Mouse (Mus musculus) embryo, embryonic 9.5 days (tissue): ENCODE data around the gene Esrp2.
A peak's percentile ranks its signal among the peaks of the same experiment; 100 is the strongest.

ENCODE experiments used
- DNase-seq: peaks from one replicate; pipeline ENCODE4 v3.0.0-alpha.2; 2017; ENCODE audit errors: extremely low spot score

Gene Esrp2

DNA sequence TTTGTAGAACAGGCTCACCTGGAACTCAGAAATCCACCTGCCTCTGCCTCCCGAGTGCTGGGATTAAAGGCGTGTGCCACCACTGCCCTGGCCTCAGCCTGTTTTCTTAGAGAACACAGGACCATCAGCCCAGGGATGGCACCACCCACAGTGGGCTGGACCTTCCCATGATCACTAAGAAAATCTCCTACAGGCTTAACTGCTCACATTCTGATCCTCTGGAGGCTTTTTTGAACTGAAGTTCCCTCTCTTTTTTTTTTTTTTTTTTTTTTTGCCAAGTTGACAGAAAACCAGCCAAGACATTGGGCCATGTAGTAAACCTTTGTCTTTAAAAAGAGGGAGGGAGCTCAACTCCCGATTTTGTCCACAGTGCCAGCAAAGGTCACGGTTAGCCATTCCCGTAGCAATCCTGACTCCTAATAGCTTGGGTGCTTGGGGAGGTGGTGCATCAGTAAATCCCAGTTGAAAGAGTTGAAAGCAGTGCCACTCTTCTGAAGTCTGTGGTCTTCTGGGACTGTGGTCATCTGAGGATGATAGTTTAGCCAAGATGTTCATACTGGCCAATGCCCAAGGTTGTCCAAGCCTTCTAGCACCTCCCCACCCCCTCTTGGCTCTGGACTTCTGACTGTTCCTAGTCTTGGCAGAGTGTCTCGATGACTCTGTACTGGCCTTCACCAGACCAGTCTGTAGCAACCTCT lies 11.2 kb upstream of the Esrp2 start:
- no peak for DNase-seq

- DNase-seq = no peak
These were observed 9.2 kb upstream of the Esrp2 start for GRCm38 (mm10) chr8:106146014-106146413.

GRCm38 (mm10) chr8:106145331-106145730 lies 8.6 kb upstream of the Esrp2 start:
- DNase-seq = no peak

DNA sequence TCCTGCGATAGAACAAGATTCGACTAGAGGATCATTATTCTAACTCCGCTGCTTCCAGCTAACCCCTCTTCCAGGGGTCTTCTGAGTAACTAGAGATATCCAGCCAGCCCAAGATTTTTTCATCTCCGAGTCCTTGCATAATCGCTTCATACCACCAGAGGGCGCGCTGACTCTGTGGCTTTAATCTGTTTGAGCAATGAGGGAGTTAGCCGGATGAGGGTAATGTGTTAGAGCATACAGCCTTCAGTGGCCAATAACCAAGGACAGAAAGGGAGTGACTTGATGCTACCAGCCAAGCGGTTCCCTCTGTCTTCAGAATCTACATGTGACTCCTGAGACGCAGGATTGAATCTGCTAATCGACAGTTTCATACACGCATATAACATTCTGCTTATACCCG lies 4.0 kb upstream of the Esrp2 start:
- DNase-seq = peak; percentile 85

- no peak for DNase-seq
These were observed 3.4 kb upstream of the Esrp2 start for GRCm38 (mm10) chr8:106140191-106140590.

- no peak for DNase-seq
These were observed 1.8 kb upstream of the Esrp2 start for GRCm38 (mm10) chr8:106138616-106139015.

GRCm38 (mm10) chr8:106137906-106138477 lies 1.2 kb upstream of the Esrp2 start:
- peak; percentile 80 for DNase-seq

DNA sequence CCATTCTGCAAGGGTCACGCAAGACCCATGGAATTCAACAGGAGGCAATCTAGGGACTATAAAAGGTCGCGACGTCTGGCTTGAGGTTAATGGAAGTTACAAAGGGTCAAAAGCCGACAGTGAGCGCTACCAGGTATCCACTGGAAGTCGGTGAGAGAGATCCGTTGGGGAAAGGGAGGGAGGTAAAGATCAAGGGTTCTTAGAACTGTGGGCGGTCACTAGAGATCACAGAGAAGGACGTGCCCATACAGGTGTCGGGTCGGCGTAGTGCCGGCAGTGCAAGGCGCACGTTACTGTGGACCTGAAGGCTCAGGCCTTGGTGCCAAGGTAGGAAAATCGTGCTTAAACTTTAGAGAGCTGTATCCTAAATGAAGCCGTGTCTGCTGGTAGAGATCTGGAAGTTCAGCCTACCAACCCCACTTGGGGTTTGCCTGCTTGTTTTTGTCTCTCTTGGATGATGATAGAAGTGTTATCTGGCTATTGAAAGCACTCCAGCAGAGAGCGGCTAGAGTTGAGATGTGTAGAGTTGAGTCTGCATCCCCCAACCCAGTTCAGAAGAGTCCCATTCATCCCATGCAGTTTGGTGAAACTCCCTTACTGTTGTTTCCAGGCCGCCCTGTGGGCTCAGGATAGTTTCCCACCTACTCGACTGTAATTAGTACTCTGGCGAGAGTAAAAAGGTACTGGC lies 588 bp upstream of the Esrp2 start:
- no peak for DNase-seq

DNA sequence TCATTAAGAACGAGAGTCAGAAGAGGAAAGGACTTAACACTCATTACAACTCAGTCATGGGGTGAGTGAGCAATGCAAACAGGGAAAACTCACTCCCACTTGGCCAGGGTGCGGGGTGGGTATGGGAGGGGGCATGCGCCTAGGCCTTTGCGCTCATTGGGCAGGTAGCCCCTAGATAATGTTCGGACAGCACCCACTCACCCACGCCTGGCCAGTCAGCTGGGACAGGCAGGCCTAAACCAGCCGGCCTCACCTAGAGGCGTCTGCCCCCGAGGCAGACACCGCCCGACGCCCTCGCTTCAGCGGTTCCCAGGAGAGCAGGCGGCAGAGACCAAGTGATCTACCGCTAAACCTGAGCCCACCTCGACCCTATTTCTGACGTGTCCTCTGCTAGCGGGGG lies 1.1 kb downstream of the Esrp2 start:
- DNase-seq = no peak

DNA sequence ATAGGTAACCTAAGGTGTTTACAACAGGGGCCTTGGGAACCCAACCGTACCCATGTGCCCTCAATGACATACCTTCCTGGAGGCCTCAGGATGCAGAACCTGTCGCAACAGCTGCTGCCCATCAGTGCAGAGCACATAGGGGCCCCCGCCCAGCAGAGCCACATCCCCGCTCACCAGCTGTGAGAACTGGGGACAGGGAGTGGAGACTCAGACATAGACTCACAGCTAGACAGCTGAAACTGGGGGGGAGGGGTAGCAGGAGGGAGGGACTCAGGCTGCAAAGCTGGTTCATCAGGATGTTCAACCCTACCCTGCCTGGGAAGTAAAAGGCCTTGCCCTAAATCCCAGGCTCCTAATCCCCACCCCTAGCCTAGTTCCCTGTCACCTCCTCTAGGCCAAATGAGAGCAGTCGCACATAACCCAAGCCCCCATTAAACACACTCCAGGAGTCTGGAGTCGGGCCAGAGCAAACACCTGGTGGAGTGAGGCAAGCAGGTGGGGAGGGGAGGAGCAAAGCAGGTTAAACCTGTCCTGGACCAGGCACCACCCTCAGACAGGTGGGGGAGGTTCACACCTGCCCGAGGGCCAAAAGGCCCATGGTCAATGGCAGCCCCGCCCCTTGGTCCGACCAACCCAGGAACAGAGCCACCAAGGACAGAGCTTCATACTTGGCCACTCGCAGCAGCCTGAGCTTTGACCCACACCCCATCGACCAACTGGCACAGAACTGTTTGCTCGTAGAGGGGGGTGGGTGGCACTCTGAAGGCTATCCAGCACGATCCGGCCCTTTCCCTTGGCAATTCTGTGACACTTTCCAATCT lies 1.8 kb downstream of the Esrp2 start:
- peak; percentile 38 for DNase-seq

- DNase-seq = no peak
These were observed 2.8 kb downstream of the Esrp2 start for GRCm38 (mm10) chr8:106133946-106134345.

- no peak for DNase-seq
These were observed 3.2 kb downstream of the Esrp2 start for GRCm38 (mm10) chr8:106133526-106133925.

DNA sequence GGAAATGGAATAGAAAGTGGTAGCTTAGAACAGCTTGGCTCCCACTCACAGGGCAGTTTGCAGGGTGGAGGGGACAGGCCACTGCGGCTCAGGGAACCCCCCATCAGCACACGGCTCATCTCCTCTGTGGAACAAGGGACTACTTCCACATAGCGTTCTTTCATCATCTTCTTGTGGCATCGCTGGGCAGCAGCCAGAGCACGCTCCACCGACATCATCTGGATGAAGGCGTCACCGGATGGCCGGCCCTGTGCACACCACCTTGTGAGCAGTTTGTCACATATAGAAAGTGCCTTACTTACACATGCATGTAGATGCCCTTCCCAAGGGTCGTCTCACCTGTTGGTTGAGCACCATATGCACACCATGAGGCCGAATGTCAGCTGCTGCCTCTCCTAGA lies 4.4 kb downstream of the Esrp2 start:
- DNase-seq = no peak

DNA sequence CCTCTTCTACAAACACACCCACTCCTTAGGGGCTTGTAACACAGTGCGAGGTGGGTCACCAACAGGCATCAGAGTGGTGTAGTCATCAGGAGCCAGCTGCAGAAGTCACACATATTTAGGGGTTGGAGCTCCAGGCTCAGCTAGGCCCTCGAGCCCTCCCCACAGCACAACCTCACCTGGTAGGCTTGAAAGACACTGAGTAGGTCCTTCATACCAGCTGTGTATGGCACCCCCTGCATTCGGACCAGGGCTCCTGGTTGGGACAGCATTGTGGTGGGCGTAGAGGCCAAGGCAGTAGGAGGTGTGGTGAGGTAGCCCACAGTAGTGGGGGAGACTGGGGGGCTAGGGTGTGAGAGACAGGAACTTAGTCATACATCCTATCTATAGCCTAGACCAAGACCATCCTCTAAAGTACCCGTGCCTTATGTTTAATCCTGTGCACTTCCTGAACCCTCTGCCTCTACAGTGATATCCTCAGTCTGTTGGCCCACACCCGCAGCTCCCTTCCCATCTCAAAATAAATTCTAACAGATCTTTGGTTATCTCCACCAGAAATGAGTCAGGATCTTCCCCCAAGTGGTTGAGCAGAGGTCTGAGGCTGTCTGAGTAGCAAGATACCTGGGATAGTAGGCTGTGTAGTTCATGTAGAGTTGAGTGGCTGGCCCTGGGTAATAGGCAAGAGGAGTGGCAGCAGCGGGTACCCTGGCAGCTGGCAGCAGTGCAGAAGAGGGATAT lies 5.1 kb downstream of the Esrp2 start:
- DNase-seq = no peak

DNA sequence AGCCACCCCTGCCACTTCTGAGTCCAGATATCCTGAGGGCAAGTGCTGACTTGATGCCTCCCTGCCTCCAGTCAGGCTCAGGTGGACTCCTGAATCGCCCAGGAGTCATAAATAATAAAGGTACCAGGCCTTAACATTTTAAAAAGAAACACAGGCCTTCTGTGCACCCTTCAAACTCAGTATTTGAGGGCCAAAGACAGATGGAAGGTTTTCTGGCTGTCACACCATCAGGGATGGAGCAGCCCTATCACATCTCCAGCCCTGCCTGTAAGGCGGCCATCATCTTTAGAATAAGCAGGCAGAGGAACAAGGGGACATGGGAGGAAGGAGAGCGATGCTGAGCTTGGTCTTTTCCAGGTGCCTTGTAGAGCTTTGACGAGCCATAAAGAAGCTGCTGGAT lies 5.8 kb downstream of the Esrp2 start:
- DNase-seq = no peak

DNA sequence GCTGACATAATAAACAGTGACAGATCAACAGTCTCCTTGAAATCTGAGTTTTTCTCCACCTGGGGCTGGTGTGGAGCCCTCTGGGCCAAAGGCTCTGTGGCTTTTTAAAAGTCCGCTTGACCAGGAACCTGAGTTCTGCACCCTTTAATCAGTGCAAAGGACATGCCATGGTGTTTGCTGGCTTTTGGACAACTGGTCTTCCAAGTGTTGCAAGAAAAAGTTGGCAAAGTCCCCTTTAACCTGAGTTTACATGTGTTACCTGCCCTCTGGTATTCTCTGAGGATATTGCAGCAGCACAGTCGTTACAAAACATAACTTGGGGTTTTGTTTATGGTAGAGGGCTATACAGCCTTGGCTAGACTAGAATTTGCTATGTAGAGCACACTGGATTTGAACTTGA lies 6.3 kb downstream of the Esrp2 start:
- DNase-seq = no peak

DNA sequence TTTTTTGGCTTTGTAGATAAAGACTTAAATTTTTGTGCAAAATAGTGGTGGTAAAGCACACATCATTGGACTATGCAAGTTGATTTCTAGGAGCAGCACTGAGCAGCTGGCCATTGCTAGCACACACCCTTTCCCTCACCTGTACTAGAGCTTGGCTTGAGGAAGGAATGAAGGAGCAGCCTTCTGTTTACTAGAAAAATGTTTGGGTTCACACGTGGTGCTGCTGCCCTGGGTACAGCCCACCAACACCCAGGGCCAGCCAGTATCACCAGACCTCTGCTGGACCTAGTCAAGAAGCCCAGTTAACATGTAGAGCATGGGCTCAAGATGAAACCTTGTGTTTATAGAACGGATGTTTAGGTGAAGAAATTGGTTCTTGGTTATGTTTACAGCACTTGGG lies 6.8 kb downstream of the Esrp2 start:
- no peak for DNase-seq

DNA sequence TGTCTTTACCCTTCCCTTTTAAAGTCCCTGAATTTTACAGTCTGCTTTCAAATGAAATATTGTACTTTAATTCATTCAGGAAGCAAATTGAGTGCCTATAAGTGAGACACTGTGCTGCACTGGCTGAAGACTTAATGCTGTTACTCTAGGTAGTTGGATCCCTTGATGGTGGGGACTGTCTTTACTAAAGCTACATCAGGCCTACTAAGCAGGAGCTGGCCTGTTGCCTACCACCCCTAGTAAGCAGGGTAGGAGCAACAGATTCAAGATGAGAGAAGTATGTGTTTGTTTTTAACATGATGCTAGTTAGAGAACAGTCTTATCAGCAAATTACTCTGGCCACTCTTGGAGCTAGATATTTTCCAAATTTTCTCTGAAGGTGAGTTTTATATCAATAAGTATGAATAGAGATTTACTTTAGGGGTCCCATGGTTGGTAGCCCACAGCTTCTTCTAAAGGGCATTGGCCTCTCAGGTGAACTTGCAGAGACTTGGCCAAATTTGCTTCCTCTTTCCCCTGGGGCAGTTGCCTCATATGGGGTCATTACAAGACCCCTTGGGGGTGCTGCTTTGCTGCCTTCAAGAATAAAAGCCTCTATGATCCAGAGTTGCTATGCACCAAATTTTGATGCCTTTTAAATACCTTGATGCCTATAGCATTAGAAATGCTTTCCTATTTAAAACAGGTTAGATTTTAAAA lies 7.4 kb downstream of the Esrp2 start:
- DNase-seq = no peak

DNA sequence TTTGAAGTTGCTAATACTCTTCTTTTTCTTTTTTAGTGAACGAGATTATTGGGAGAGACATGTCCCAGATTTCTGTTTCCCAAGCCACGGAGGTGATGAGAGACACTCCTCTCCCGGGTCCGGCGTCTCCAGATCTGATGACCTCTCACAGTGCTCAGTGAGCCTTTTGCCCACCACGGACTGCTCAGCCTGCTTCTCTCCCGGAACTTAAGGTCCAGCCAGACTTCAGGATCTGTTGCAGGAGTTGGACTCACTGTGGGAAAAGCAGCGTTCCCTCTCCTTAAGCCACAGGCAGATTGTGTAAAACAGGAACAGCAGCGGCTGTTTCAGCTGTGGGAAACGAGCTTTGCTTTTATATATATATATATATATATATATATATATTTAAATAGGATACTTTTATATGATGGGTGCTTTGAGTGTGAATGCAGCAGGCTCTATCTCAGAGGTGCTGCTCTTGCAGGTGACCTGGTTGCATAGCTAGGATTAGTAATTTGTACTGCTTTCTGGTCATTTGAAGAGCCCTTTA lies 8.8 kb downstream of the Esrp2 start:
- no peak for DNase-seq

- no peak for DNase-seq
These were observed 9.7 kb downstream of the Esrp2 start for GRCm38 (mm10) chr8:106127054-106127453.

DNA sequence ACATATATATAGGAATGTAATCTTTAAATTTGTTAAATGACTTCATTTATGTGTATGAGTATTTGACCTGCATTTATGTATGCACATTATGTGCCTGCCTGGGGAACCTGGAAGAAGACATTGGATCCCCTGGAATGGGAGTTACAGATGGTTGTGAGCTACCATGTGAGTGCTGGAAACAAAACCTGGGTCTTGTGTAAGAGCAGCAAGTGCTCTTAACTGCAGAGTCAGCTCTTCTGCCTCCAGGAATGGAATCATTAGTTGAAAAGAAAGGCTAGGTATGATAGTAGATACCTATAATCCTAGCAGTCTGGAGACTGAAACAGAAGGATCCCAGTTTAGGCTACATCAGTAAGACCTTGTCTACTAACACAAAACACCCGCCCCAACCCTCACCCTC lies 10.7 kb downstream of the Esrp2 start:
- DNase-seq = no peak
